Mouse (Mus musculus) neutrophil, adult 65 days (primary cell): ENCODE results near the gene Sost. TPM values are rescaled to one million over a fixed set of nuclear protein-coding genes. Genes with fewer than 3 reads are reported as not detected.

Experiments used
- total RNA-seq: library from RNA; stranded (reverse); gene quantifications from 2 replicates; pipeline ENCODE4 v1.2.4, GENCODE M21; 2023

Gene Sost
- not detected in 2 replicates for total RNA-seq

DNA sequence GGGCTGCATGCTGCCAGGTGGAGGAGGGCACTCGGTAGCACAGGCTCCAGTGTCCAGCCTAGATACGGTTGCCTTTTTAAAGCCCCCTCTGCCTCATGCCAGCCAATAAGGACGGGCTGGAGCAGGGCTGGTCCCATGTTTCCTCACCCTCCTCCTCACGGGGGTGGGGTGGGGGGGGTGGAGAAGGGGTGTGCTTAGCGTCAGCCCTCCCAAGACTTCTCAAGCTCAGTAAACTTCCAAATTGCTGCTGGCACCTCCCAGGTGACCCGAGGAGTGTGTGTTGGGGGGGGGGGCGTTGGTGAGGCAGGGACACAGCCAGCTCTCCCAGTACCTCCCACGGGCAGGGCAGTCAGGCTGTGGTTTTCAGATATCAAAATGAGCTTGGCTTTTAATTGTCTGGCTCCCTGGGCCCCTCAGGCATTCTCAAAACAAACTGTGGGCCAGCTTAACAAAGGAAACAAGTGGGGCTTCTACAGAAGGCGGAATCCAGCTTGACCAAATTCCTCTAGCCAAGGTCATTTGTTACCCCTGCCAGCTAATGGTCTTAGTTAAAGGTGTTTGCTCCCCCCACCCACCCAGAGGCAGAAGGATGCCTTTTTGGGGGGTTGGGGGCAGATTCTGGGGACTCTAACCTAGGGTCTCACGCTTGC lies at the start of gene Sost:
Gene Sost (minus strand): TSS at position 51 of the 650 bp plus-strand sequence.

GRCm38 (mm10) chr11:101986913-101987312 lies 20.1 kb upstream of the Sost start, which contains the start of gene Dusp3:
Gene Dusp3, minus strand, starts transcription at chr11:101987013.

DNA sequence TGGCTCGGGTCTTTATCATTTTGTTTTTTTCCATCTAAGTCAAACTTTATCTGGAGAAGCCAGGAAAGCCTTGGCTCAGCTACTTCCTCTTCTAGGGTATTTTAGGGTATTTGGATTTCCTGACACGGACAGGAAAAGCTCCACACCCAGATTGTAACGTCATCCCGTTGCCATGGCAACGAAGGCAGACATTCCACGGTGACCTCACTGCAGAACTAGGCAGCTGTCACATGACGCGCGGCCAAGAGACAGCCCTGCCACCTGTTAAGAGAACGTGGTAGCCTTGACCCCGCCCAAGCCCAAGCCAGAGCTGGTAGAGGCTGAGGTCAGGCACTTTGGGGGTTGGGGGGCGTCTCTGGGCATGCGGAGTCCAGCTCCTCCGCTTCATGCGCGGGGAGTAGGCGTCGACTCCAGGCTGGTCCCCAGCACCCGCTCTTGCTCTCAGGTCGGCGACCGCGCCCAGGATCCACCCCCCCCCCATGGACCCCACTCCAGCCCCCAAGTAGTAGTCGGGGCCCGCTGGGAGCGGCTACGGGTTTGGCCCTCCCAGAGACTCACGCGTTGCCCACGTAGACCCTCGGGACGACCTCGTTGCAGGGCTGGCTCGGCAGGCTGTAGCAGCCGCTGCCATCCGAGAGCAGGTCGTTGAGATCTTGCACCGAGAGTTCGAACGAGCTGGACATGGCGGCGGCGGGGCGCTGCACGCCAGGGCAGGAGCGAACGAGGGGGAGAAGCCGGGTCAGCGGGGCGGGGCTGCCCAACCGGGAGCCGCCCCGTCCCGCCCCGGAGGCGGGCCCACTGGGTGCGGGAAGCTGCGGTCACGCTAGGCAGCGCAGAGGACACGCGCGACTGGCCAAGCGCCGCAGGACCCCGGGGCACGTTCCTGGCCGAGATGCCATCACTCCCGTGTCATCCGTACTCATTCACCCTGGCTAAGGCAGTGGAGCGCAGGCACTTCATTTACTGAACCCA lies 17.5 kb upstream of the Sost start, which contains the start of gene Cfap97d1:
Gene Cfap97d1 (plus strand): TSS at position 226 of the 972 bp plus-strand sequence.

Other genes with a start within 250 kb of the Sost start
- 54.4 and 67.3 TPM in 2 replicates for gene Dhx8, start 234.1 kb downstream of the Sost start, total RNA-seq
- gene Etv4, start 181.6 kb downstream of the Sost start, total RNA-seq, result not detected in 2 replicates
- not detected in 2 replicates for gene Meox1, start 72.6 kb downstream of the Sost start, total RNA-seq
- not detected in 2 replicates for gene Cfap97d1, start 17.3 kb upstream of the Sost start, total RNA-seq
- gene Dusp3, start 20.0 kb upstream of the Sost start, total RNA-seq, result 17.3 and 33.2 TPM in 2 replicates
- gene Mpp3, start 61.4 kb upstream of the Sost start, total RNA-seq, result not detected in 2 replicates
- gene Cd300lg, start 74.5 kb upstream of the Sost start, total RNA-seq, result 10.3 and 15.6 TPM in 2 replicates
- 0.18 and 0.69 TPM in 2 replicates for gene Mpp2, start 121.5 kb upstream of the Sost start, total RNA-seq
- not detected in 2 replicates for gene Ppy, start 134.3 kb upstream of the Sost start, total RNA-seq
- gene Pyy, start 140.8 kb upstream of the Sost start, total RNA-seq, result not detected in 2 replicates
- gene Nags, start 178.5 kb upstream of the Sost start, total RNA-seq, result not detected in 2 replicates
- 9.1 and 9.3 TPM in 2 replicates for gene Tmem101, start 189.4 kb upstream of the Sost start, total RNA-seq
- gene Lsm12, start 218.3 kb upstream of the Sost start, total RNA-seq, result 35.9 and 37.7 TPM in 2 replicates
- gene G6pc3, start 222.6 kb upstream of the Sost start, total RNA-seq, result 14.6 and 15.4 TPM in 2 replicates